Mouse (Mus musculus) spleen, postnatal 10 days (tissue): ENCODE data around the gene Colca2.

Experiments used
- DNase-seq, 2 experiments: peaks; one replicate each; pipeline ENCODE4 v3.0.0; 2021 to 2022; ENCODE audit warnings: low spot score in 2 of 2

The Colca2 gene

DNA sequence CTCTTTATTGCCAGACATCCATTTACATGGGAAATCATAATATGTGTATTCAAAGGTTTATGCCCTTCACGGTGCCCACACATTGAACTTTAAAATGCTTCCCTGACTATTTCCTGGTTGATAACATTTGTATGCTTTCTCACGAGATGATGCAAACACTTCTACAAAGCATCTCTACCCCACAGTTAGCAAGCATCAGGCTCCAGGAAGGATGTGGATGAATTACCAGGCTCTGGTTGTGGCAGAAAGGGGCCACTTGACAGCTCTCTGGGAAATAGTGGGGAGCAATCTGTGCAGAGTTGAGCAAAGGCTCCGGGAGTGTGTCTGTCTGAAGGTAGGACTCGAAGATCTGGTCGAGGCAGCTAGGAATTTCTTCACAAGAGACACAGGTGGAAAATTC is 6.3 kb downstream of the Colca2 start:
- DNase-seq, result no peak

DNA sequence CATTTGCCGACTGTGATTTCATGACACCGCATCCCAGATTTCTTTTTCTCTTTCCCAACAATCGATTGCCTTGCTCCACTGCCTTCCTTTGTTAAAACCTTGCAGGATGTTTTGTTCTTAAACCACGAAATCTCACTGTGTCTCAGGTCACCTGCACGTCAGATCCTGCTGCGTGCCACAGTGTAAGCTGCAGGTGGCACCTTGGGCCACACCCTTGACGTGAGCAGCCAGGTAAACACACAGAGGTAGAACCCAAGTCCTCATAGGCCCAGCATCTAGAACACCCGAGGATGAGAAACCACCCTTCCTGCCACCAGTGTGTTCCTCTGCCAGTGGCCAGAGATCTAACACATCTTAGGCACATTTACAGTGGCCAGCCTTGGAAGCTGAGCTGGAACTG is 7.3 kb downstream of the Colca2 start:
- no peak for DNase-seq

DNA sequence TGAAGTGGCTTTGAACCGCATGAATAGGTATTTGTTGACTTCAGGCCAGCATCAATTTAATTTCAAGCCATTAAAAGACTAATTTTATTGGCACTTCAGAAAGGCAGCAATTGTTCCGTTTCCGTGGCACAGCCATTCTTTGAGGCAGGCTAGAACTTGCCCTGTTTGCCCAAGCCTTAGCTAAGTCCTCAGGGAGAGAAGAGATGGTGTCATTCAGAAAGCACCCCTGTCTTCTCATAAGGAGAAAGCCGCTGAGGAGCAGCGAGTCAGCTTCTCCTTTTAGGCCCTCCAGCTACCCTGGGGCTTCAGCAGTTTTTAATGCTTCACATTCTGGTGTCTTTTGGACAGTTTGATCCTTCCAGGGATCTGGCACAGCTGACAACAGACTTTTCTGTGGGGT is 9.5 kb downstream of the Colca2 start:
- no peak for DNase-seq

DNA sequence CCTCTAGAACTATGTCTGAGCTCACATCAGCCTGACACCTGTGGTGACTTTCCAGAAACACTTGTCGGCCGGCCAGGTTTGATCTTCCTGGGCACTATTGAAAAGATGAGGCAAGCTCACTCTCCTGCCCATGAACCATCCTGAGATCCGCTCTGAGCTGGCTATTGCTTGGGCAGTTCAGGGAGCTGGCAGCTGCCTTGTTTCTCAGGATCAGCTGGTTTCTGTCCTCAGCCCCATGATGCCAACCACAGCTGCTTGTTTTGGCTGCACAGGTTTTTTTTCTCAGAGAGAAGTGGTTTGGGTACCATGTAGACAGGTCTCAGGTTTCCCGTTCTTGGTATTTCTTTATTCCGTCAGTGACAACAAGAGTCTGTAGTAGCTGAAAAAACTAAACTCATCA is 19.9 kb downstream of the Colca2 start:
- no peak for DNase-seq

DNA sequence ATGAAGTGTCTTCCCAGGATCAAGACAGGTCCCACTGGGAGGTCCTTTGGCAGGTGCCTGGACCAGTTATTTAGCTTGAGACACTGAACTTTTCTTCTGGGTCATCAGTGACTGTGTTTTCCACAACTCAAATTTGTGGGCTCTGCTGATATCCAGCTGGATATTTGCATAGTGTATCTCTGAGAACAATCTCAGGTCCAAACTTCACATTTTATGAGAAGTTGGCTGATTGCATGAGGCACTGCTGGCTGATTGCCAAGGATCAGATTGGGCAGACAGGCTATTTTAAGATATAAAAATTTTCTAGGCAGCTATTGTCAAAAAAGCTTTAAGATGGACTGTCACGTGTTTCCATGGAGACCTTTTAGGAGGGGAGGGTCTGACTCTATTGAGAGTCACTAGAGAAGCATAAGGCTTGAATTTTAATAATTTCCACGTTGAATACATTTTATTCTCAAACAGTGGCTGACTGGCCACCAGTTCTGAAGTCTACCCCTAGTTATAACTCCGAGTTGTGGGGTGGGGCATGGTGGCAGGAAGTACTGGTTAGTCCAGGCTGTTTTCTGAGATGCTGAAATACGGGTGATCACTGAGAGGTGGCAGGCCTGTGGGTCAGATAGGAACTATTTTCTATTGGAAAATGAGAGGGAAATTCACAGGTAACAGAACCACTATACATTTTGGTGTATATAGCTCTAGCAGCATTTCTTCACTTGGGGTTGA is 21.4 kb downstream of the Colca2 start:
- no peak for DNase-seq

DNA sequence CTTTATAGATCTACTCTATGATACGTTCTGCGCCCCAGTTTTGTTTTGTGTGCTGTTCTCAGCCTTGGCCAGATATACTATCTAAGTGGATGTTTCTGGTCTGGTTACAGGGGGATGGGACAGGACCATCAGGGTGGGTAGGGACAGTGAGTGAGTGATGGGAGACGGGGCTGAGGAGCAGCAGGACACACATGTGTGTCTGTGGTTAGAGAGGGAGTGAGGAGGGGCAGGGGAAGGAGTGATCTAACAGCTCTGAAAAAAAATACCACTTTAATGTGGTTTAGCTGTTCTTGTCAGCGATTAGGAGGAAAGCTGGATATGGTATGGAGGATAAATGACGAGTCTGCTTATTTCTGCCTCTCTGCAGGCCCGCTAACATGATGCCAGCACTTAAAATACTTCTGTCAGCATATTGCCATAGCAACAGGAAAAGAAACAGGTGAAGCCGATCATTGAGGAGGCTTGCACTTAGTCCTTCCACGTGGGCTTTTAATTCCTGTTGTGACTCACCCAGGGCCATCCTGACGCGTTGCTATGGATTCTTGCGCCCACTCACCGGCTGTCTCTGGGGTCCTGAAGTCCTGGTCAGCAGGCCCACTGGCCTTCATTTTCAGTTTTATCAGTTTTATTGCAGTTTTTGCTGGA is 39.5 kb downstream of the Colca2 start:
- DNase-seq, result no peak

DNA sequence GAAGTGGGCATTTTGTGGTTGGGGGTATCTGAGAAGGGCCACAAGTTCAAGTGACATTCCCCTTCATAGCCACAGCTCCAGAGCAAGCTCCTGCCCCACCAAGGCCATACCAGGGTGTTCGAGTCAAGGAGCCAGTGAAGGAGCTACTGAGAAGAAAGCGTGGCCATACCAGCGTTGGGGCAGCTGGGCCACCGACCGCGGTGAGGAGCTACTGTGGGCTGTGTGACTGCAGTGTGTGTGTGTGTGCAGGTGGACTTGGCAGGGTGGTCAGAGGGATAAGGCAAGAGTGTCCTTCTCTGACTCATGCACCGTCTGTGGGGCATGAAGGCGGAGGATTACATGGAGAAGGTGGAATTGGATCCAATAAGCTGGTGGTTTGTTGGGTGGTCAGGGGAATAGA is 46.2 kb downstream of the Colca2 start:
- DNase-seq, result no peak

DNA sequence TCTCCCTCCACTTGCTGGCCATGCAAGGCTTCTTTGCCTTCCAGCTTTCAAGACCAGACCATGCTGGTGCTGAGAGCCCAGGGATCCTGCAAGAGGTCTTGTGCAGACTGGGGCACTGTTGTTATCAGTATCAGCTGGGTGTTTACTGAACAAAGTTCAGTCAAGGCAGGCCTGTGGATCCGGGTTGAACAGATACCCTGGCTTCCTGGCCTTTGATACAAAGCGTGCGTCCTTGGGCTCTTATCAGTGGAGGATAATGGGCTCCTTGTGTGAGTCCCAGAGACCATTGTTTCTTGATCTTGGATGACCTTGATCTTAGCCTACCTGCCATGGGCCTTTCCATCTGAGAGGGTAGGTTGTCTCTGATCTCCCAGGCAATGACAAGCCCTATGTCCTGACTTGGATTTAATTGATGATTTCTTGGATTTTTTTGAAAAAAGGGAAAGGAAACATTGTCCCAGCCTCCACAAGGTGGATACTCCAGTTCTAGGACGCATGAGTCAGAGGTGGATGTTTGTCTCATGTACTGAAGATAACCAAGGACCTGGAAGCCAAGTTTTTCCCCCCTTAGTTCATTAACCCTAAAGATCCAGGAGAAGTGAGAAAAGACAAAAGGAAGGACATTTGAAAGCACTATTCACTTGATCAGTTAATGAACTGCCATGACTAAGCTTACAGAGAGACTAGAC is 47.5 kb downstream of the Colca2 start:
- DNase-seq, result no peak

DNA sequence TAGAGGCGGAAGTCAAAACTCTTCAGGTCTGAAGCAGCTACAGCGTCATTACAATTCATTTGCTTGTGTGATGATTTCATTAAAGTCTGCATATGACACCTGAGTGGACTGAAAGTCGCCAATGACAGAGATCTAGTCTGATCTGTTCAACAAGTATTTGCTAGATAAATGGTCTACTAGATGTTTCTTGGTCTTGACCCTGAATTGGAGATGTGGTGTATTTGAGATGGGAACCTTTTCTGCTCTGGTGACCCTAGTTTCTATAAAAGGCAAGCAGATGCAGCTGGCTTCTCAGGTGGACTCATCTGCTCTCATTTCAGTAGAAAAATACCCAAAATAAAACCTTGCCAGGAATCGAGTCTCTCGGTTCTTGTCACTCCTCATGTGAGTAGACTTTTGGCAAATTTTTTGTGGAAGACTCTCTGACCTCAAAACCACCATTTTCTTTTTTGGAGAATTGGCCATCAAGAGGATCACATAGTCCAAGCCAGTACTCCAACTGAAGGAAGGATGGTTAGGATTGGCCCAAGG is 52.7 kb downstream of the Colca2 start:
- DNase-seq, result no peak
